Mouse (Mus musculus): ENCODE results near the gene Mocs1. TPM values are rescaled to one million over a fixed set of nuclear protein-coding genes. Genes with fewer than 3 reads are reported as not detected.

Gene Mocs1
- total and polyA plus RNA-seq, 3 experiments = 36.2 to 55.3 (median 39.5) TPM

DNA sequence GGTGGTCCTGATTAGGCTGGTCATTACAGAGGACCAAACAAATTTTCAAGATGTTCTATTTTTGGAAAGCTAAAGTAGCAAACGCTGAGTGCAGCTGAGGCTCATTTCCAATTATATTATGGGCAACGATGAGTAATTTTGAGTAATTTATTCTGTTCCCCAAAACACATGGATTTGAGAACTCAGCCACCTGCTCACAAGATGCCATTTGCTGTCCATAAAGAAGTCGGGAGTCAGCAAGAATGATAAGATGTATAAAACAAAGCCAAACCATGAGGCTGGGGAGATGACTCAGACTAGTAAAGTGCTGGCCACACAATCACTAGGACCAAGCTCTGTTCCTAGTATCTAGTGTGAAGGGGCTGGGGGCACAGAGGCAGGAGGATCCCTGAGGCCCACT is 56.3 kb downstream of the Mocs1 start:
- no peak for DNase-seq

DNA sequence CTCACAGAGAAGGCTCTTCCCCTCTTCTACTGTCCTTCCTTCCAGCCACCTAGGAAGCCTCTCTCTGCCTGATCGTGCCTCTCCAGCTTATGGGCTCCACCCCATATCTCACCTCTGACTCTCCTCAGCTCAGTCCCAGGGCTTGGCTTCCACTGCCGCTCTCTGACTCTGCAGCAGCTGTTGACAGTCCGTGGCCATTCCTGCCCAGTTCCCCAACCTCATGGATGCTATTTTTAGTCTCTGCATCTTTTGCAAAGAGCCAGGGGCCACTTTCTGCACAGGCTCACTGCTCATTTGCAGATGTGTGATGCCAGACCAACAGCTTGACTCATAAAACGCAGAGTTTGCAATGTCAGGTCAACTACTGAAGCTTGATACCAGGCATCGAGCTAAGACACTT is 60.9 kb downstream of the Mocs1 start:
- DNase-seq = no peak

GRCm38 (mm10) chr17:49493276-49493675 is 65.1 kb downstream of the Mocs1 start:
- no peak for DNase-seq

DNA sequence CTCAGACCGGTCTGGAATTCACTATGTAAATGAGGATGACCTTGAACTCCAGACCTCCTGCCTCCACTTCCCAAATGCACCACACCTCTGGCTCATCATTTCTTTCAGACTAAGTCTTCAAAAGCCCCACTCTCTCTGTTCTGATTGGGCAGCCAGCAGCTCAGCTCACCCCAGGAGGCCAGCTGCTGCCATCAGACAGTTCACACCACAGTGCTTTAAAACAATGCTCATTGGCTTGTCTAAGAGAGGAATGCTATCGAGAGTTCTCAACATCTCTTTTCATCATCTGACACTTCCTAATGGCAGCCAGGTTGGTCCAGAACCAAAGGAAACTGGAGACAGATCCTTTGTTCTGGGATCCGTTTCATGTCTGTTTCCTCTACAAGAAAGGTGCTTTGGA is 70.0 kb downstream of the Mocs1 start:
- DNase-seq = no peak

DNA sequence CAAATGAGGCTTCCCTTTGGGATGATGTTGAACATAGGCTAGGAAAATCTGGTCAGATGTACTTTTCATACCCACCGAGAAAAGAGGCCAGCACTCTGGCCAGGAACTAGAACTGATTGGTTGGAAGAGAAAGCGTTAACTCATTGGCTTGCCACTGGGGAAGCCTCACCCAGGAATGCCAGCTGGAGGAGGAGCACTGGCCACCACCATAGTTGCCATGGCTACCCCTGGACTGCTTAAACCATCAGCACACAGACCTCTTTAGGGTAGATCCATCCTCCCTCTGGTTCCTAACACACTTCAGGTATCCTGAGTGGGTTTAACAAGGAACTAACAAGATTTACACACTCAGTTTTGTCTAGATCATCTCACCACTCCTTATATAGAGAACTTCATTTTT is 71.5 kb downstream of the Mocs1 start:
- no peak for DNase-seq

- peak; percentile 73 for DNase-seq
Measured at GRCm38 (mm10) chr17:49500234-49500633, 72.1 kb downstream of the Mocs1 start.

- DNase-seq = no peak
Measured at GRCm38 (mm10) chr17:49503246-49503900, 75.2 kb downstream of the Mocs1 start.

Other genes starting within 250 kb of the Mocs1 start
- gene Daam2, start 136.0 kb downstream of the Mocs1 start, total RNA-seq (2021) = 10 to 100 TPM; 29.8 to 35.9 TPM
- 8.2 and 9.3 TPM in 2 replicates for gene Daam2, start 136.0 kb downstream of the Mocs1 start, polyA plus RNA-seq (2012; rRNA removed)
- gene Kif6, start 186.8 kb downstream of the Mocs1 start, total RNA-seq (2021) = under 1 TPM; 0.35 to 0.55 TPM
- 0.08 TPM in 2 replicates for gene Kif6, start 186.8 kb downstream of the Mocs1 start, polyA plus RNA-seq (2012; rRNA removed)